Mouse (Mus musculus): ENCODE measurements around the gene Esrrg.

Esrrg gene

DNA sequence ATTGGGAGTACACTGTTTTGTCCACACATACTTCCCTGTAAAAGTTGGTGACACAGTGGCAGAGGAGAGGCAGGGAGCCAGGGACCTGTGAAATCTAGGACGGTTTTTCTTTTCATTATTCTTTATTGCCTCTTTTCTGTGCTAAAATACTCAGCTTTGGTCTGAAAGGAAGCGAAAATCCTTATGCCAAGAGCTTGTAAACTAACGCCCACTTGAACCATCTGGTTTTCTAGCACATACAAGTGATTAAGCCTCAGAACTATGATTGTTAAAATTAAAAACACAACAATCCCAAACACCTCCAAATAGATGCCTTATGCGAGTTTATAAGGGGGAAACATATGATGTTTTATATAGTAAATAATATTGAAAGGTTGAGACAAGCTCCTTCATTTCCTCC is 176.6 kb downstream of the Esrrg start:
- no peak for DNase-seq

DNA sequence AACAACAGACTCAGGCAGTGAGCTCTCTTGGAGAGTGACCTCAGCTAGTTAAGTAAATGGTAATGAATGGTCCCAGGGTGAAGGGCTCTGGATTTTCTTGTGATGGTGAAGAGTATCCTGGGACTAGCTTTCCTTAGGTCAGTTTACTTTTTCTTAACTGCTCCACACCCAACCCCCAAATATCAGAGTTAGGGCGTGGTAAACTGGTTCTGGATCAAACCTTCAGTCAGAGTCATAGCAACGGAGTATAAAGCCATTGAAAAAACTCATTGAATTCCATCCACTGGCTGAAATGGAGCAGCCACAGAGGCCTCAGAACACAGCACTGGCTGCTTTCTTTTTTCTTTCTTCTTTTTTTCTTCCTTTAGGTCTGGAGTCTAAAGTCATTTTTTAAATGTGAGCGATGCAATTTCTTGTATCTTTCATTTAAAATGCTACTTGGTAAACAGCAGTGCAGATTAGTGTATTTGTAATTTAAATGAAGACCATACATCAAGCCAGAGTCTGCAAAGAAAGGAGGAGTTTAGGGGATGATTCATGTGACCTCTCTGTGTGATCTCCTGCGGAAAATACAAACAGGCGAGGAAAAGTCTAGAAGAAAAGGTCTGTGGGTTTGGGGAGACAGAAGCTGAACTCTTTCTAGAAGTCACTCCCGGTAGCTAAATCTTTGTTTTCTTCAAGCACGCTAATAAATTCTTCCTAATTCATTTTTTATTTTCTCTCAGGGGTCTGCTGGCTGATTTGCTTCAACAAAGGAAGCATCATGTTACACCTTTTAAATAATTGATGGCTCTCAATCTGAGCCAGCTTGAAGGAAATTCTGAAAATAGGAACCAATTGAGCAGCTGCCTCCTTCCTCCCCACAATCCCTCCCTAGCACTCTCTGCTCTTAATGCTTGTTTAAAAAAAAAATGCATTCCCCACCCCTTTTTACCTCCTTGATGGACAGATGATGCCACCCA is 178.7 kb downstream of the Esrrg start:
- DNase-seq, result no peak

DNA sequence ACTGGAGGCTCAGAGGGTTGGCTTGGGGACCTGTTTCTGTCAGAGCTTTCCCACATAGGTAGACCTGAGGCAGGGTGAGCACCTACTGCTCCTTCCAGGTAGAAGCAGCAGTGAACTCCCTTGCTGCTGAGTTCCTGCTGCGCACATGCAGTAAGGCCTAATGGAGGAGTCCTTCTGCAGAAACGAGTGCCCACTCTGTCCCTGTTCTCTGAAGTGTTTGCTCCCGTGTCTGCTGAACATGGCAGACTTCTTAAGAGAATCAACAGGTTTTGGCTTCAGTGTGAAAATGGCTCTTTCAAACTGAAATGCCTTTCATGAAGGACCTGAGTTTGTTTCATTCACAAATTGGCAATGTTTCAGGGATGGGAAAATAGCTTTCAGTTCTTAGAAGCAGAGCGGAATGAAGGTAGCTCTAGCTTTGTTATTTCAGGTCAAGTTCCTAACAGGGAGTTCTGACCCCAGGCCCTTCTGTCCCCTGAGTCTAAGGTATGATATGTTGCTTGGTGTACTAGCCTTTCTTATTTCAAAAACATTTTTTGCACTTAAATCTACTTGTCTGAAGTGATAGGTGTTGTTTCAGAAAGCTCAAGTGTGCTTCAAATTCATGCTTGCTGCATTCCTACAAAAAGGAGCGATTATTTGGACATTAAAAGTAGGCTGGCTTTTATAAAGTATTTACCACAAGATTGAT is 185.8 kb downstream of the Esrrg start:
- DNase-seq, result no peak

DNA sequence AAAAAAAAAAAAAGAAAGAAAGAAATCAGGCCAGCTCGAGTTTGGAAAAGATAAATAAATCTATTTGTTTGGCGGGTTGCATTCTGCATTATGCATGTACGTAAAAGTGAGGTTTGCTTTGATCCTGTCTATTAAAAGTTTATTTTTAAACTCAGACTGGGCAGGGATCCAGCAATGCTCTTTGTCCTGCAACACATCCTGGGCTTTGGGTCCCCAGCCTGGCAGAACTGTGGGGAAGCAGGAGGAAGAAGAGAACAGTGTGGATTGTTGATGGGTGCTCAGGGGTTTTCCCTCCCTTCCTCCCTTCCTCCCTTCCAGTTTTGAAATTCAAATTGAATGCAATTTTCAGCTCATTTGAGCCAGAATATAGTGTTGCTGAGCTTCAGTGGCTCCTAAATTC is 187.0 kb downstream of the Esrrg start:
- DNase-seq, result no peak

DNA sequence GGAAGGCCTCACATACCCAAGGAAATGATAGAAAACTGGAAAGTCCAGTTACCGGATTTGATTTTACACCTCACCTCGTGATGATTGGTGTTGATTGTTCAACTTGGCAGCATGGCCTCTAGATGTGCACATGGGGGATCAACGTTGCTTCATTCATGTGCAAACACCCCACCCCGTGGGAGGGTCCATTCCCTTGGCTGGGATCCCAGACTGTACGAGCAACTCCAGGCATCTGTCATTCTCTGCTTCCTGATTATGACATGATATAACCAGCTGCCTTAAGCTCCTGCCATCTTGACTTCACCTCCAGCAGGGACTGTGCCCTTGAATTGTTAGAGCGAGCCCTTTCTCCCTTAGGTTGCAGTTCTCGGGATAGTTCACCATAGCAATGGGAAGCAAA is 190.7 kb downstream of the Esrrg start:
- DNase-seq, result no peak

DNA sequence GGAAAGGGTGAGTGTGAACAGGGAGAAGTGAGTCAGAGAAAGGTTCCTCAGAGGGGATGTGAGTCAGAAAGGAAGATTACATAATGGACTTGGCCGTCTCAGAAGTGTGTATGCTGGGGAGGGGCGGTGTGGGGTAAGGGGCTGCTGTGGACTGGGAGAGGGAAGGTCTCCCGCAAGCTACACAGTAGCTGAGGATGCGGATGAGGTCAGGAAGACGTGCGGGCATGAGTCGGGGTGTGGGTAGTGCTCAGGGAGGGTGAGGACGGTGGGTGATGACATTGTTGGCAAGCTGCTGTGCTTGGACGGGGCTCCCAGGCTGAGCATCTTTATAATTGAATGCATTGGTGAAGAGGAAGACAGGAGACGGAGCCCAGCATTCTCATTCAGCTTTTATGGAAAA is 192.2 kb downstream of the Esrrg start:
- DNase-seq, result no peak

DNA sequence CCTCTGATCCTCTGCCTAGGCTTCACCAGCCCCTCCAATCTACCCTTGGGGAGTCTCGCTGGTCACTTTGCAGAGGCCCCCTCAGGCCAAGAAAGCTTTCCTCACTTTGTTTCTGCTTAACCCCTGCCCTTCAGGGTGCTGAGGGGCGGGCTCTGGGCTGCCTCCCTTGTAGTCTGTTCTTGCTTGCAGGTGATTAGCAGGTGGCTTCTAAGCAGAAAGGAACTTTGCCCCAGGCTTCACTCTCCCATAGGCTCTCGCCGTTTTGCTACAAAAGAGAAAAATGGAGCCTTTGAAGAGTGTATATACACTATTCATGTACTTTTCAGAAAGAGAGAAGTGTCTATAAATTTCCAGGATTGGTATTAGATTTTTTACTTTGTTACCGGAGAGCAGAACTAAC is 195.0 kb downstream of the Esrrg start:
- DNase-seq, result no peak

DNA sequence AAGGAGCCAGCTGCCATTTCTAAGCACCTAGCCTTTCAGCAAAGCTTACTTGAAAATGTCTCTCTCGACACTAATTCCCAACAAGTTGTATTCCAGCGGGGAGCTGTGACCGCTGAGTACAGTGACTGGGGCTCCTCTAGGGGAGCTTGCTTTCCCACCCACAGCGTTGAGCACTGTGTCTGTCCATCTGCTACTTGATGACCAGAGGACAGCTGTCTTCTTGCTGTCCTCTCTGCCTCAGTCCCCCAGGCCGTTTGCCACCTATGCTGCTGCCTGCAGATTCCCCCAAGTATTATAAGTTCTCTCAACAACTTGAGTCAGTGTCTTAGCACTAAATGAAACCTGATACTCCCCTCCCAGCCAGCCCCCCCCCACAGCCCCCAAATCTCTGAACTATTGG is 195.4 kb downstream of the Esrrg start:
- DNase-seq, result no peak

DNA sequence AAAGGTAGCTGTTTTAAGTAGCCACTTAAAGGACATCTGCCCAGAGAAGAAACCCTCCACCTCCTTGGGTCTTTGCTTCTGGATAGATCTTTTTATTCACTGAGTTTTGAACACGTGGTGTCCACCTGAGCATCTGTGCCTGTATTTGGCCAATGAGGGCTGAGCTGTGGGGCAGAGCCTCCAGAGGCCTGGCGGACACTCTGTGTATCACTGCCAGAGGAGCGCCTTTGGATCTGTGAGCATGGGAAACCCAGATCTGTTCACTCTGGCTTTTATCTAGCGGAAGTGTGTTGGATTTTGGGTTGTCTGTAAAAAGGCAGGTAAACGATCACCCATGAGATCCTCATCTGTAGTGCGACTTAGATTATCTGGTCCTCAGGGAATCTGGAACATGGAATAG is 196.4 kb downstream of the Esrrg start:
- DNase-seq, result no peak

DNA sequence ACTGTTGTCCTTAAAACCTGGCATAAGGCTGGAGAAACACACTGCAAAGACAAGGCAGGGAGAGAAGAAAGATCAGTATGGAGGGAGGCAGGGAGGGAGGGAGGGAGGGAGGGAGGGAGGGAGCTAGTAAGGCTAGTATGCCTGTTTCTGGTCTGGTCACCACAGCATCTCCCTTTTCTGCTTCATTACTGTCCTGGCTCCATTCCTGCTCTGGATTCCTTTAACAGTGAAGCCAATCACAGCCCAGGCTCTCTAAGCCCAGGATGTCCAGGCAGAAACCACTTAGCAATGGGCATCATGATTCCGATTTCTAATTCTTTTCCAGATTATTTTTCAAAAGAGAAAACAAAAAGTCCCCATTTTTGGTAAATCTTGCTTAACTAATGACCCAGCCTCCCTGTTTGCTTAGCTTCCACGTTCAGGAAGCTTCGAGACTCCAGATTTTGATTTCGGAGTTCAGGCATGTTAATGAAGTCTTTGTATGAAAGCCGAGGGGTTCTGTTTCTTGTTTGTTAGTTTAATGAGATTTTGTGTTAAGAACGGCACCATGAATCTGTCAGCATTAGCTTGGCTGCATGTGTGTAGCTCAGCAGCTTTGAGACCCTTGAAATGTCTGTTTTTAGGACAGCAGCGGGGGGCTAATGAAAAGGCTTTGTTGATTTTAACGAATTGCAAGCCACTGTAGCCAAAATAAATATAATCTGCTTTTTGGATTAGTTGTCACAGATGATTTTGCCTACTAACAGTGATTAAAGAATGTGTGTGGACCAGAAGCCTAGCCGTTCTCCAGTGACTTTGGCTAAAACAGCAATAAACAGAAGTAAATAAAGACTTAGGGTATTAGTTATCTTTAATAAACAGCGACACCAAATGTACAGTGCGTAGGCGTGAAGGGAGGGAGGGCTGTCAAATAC is 199.1 kb downstream of the Esrrg start:
- no peak for DNase-seq

DNA sequence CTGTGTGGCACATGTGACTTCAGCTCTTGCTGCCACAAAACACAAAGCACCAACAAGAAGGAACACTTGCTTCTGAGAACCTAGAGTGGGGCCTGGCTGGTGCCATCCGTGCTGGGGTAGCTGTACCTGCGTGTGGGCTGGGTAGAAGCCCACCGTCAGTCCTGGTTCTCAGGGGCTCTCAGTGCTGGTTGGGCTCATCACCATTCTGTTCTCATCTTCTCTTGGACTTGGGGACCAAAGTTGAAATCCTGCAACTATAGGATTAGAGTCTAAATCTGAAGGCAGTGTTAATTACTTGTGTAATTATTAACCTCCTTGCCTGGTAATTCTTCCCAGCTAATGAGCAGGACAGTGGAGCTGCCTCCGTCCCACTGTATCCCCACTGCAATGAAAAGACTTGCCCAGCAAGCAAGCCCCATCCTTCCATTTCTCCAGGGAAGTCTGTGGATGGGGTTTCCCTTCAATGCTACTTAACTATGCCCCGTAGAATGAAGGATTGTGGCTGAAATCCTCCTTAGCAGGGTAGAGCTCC is 199.9 kb downstream of the Esrrg start:
- no peak for DNase-seq

DNA sequence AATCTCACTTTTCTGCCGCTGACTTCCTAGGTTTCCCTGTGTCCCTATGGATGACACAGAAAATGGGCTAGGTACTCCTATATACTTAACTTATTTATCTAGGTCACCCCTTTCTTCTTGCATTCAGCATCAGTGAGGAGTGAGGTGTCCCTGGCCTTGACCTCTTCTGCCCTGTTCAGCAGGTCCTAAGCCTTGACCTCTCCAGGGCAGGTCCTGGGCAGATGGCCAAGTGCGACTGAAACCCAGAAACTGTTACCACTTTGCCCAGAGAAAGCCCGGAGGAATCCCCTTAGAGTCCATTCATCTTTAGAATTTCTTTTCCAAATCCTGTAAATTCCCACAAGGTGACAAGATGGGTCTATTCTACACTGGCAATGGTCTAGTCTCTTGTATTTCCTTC is 201.0 kb downstream of the Esrrg start:
- DNase-seq, result no peak

DNA sequence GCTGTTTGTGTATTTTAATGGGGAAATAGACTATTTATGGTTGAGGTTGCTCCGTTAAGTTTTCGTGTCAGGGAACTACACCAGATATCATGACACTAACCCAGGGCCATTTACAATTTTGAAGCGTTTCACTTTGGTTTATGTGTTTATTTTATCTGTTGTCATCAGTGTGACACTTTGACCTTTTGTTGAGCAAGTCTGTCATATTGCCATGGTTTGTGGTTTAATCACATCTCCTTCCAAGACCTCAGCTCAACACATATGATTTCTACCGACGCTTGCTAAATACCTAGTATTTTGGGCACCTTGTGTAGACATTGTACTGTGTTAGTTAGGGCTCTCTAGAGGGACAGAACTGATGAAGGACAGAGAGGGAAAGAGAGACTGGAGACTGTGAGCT is 210.8 kb downstream of the Esrrg start:
- DNase-seq, result no peak

DNA sequence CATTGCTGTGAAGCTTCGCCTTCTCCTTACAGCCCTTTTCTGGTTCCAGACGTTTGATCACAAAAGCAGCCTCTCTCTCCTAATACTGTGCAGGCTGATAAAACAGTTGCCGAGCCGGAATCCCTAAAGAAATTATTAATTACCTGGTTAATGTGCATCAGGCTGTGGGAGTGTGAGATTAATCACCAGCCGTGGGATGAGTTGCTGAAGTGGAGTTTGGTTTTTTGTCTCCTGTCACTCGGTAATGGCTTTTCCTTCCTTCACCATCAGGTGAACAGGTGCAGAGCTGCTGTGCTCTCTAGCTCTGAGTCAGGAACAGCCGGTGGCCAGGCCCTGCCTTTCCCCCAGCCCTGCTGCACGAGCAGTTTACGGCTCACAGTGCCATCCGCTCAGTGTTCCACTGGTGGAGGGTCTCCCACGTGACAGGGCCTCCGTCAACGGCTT is 212.8 kb downstream of the Esrrg start:
- no peak for DNase-seq

DNA sequence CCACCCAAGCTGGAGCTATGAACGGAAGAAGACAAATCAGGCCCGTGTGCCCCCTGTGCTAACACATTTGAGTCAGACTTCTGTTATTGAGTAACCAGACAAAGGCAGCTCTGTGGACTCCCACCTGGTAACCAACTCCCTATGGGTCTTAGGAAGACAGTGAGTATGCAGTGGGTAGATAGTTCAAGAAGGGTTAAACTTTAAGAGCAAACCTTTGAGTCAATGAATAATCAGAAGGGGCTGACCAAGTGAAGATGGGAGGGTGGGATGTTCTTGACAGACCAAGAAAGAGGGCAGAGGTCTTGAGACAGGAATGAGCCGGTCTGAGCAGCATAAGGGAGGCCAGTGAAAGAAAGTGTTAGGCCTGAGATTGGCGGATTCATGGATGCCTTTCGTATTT is 214.8 kb downstream of the Esrrg start:
- no peak for DNase-seq

DNA sequence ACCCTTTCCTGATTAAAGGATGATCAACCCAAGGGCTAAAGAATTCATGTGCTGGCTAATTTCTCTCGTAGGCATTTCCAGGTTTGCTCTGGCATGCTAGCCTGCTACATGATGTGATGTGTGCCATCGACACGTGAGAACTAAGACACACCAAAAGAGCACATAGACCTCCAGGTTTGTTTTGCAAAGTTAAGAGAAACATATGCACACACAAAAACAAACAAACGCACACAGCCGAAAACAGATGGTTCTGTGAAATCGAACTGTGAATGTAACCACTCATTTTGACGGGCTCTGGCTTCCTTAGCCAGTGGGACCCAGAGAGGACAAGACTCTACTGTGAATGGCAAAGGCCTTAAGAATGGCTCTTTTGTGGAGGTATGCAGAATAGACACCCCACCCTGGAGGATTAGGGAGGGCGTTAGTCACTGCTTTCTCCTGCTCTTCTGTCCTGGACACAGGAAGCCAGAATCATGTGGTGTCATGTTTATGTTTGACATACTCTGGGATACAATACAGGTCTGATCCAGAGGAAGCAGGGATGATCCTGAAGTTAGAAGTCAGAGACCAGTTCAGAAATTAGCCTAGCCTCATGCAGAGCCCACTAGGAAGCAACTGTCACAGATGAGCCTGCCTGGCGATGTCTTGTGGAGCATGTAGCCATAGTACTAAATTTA is 217.0 kb downstream of the Esrrg start:
- DNase-seq, result no peak

DNA sequence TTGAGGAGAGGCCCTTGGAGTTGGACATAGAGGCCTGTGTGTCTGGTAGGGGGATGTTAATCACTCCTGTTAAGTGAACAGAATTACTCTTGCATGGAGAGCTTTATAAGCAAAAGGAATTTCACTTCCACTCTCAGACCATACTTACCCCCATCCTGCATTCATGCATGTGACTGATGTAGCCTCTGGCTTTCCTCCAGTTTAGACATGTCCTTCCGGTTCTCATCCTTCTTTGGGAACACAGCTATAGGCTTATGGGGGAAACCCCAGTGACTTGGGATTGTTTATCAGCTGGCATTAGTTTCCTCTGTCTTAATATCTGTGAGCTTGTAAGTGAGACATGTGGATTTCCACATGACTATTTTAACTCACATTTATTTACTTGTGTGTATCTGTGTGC is 217.5 kb downstream of the Esrrg start:
- no peak for DNase-seq

DNA sequence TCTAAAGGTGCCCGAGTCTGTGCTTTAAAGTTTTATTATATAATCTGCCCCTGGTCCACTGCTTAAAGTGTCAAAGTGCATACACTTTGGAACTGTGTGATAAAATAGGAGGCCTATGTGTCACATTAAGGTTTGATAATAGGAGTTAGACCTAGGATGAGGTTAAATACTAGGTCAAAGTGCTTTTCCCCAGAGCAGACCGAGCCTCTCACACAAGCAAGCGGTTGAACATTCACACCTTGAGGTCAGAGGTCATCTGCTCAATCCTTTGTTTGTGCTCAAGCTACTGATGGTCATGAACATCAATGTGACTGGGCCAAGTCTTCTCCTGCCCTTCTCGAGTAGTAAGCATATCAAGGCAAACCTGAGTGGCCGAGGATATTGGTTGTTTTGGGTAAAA is 218.3 kb downstream of the Esrrg start:
- no peak for DNase-seq

DNA sequence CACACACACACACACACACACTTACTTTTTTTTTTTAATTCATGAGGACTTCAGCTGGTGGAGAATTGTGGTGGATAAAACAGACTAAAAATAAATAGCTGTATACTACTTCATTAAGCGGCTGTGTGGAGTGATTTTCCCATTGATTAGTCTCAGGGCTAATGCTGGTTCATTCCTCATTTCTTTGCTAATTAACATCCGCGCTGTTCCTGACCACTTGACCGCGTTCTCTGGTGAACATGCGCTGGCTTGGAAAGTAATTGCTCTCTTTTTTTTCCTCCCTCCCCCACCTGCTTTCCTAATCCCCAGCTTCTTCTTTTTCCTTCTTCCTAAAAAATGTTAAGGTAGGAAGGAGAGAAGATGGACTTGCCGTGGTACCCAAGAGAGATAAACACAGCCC is 222.3 kb downstream of the Esrrg start:
- DNase-seq, result no peak

DNA sequence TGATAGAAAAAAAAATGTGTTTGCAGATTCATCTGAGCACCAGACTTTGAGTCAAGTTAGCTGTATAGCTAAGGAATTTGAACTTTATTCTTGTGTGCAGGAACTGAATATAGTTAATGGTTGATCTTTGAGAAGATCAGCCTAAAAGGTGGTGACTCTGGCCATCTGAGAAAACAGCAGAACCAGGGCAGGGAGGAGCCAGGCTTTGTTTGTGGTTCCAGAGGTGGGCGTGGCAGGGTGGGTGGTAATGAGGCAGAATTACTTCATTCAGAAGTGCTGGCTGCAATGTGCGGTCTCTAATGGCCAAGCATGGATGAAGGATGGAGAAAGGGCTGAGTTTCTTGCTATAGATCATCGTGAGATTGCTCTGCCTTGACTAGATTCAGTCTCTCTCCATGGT is 224.3 kb downstream of the Esrrg start:
- DNase-seq, result no peak

DNA sequence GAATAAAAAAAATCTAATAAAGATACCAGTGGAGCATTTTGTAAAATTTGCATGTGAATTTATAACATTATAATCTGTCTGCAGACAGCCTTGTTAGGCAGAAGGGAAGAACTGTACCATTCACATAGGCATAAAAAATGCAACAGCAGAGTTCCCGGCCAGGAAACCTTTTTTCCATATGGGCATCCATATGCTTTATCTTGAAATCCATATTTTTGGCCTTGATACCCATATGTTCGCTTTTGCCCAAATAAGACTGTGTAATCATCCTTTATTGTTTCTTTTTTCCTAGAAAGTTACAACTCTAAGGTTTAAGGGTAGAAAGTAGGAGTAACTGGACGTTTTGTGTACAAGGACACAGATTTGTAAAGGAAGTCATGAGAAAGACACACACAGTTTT is 226.0 kb downstream of the Esrrg start:
- DNase-seq, result no peak

DNA sequence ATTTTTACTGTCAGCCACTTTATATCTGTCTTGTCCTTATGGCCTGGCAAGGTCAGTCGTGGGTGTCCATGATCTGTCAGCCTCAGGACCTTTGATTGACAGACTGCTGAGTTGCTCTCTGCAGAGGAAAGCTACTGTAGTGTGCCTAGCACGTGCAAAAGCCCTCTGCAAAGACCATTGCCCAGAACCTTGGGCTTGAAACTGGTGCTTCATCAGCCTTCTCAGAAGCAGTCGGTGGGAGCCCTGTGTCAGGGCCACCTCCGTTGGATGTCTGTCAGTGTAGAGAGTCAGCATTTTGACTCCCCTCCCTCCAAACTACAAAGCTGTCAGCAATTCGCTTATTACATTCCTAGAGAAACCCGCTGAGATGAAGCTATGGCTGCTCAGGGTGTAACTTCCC is 227.8 kb downstream of the Esrrg start:
- DNase-seq, result no peak

All from cerebellum, adult 11-12 months (tissue).